Mouse (Mus musculus): Measurements from ENCODE around the gene Rab17.

Rab17 gene

DNA sequence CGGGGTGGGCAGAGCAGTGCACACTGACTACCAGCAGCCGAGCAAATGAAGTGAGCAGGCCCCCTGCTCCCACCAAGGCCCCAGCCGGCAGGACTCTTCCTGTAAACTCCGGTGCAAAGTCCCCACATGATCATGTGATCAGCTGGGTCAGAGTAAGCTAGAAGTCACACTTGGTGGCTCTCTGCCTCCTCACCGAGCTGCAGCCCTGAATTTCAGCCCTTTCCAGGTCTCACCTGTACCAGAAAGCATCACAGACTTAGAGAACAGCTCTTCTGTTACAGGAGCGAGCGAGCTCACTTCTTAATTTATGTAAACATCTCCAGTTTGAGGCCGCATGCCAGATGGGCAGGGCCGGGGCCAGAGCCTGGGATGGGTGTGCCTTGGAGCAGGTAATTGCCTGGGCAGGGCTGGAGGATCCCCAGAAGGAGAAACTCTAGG, at the start of gene Rab17:
Rab17 (minus strand) TSS at position 315 of the 438 bp plus-strand sequence.
- DNase-seq (ENCODE audit: low read depth, low spot score), result no peak

DNA sequence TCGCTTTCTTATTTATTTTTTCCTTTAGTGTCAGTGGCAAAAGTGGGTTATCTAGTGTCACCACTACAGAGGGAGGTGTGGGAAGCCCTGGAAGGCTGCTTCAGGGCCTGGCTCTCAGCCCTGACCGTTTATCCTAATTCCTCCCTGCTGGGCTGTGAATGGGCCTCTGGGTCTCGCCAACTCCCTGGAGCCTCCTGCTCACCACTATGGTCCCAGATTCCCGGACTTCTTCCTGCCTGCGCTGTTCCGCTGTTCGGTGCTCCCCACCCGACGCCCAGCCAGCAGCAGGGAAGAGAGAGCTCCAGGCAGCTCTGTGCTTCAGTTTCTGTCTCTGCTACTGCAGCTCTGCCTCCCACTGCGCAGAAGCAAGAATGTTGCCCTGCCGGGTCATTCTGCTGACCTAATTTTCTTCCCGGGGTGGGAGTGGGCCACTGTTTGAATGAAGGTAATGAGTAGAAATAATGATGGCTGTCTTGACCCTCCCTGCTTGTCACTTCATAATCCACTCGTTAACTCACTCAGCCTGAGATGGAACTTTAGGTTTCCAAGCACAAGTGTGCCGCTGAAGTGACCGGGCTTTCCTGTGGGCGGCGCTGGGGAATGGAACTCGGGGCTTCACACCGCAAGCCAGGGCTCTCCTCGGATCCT, 47.8 kb upstream of the Rab17 start:
- no peak for DNase-seq (ENCODE audit: low read depth, low spot score)

DNA sequence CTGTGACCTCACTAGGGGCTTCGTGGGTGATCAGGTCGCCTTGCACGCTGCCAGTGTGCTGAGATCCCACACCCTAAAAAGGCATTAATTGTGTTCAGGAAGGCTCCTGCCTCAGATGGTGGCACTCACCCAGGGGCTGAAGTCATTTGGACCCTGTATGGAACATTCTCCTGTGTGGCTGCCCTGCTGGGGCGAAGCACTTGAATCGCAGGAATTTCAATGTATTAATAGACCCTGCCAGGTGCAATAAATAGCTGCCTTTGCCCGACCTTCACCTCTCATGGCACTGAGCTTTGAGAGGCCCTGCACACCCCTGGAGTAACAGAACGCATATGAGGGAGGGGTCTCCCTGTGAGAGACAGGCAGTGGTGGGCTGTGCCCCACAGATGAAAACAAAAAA, 46.1 kb upstream of the Rab17 start:
- no peak for DNase-seq (ENCODE audit: low read depth, low spot score)

- DNase-seq (ENCODE audit: low read depth, low spot score), result no peak
Measured at GRCm38 (mm10) chr1:91013803-91014202, 44.3 kb upstream of the Rab17 start.

DNA sequence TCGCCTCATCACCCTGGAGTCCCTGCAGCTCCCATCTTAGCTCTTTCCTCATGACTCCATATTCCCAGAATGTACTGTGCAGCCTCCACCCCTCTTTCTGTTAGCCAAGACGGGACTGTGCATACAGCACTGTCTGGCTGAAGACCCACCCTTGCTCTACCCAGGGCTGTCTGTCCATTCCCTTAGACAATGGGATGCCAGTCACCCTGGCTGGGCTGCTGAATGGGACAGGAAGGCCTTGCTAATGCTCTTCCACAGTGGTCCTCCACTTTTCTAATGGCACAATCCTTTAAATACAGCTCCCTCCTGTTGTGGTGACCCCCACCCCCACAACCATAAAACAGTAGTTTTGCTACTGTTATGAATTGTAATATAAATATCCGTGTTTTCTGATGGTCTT, 41.9 kb upstream of the Rab17 start:
- no peak for DNase-seq (ENCODE audit: low read depth, low spot score)

- no peak for DNase-seq (ENCODE audit: low read depth, low spot score)
Measured at GRCm38 (mm10) chr1:91010716-91011115, 41.3 kb upstream of the Rab17 start.

- DNase-seq (ENCODE audit: low read depth, low spot score), result no peak
Measured at GRCm38 (mm10) chr1:91010216-91010615, 40.8 kb upstream of the Rab17 start.

DNA sequence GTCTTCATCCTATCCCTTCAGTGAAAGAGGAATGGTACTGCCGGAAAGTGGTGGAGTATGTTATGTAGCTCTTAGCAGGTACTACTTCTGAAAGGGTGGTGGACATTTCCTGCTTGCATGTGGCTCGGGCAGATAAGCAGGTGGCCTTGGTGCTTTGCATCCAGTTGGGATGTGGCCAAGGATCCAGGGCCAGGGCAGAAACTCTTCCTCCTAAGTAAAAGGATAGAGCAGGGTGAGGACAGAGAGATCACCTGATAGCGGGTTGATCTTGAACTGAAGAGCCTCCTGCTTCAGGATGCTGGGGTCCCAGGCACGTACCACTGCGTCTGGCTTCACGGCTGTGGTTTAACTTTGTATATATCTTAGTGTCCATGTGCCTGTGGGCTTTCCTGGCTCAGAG, 39.8 kb upstream of the Rab17 start:
- DNase-seq (ENCODE audit: low read depth, low spot score), result no peak

- no peak for DNase-seq (ENCODE audit: low read depth, low spot score)
Measured at GRCm38 (mm10) chr1:91008746-91009145, 39.3 kb upstream of the Rab17 start.

GRCm38 (mm10) chr1:91008147-91008682, 38.8 kb upstream of the Rab17 start:
- no peak for DNase-seq (ENCODE audit: low read depth, low spot score)

DNA sequence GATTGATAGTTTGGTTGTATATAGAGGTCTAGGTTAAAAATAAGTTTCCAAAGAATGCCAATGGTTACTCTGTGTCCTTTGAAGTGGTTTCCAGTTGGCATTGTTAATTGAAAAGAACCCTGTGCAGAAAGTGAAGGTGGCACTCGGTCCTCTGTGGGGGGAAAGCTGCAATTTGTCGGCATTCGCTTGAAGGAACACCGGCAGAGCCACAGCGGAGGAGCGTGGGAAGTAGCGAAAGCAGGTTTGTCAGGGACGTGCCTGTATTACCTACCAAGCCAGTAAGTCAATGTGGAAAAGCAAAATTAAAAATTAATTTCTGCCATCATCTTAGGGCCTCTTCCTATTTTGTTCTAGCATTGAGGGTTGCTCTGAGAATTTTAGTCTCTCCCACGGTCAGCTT, 37.2 kb upstream of the Rab17 start:
- DNase-seq (ENCODE audit: low read depth, low spot score), result no peak

GRCm38 (mm10) chr1:91006037-91006436, 36.6 kb upstream of the Rab17 start:
- DNase-seq (ENCODE audit: low read depth, low spot score), result no peak

GRCm38 (mm10) chr1:91003522-91004253, 34.2 kb upstream of the Rab17 start:
- no peak for DNase-seq (ENCODE audit: low read depth, low spot score)

DNA sequence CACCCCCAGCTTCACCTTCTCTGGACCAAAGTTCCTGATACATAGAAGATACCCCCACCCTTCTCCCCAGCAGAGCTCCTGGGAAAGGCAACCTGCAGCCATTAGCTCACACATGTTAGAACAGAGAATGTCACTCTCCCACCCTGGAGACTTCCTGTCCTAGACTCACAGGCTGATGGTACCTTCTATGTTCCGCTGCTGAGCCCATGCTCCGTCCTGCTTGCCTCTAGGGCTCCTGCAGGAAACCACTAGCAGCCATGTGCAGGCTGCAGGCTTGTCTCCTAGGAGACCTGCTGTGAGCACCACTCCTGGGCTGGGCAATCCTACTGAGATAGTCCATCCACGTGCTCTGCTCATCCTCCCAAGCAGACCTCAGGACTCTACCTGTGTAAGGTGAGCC, 33.2 kb upstream of the Rab17 start:
- no peak for DNase-seq (ENCODE audit: low read depth, low spot score)

GRCm38 (mm10) chr1:91001871-91002539, 32.5 kb upstream of the Rab17 start:
- DNase-seq (ENCODE audit: low read depth, low spot score), result no peak

DNA sequence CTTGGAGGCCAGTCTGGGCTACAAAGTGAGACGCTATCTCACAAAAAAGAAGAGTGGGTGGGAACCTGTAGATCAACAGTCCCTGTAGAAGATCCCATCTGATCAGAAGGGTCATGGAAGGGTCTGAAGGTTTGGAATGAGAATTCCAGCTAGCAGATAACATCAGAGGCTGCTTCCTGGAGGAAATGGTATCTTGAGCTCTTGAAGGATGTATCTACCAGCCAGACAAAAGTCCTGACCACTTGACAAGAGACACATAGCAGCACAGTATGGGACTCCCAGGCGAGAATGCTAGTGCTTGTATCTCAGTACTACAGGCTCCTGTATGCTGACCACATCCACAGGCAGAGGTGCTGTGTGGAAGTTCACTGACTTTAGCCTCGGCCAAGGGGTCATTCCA, 31.6 kb upstream of the Rab17 start:
- no peak for DNase-seq (ENCODE audit: low read depth, low spot score)

GRCm38 (mm10) chr1:90999911-91000601, 30.6 kb upstream of the Rab17 start:
- no peak for DNase-seq (ENCODE audit: low read depth, low spot score)

GRCm38 (mm10) chr1:90998891-90999611, 29.6 kb upstream of the Rab17 start:
- DNase-seq (ENCODE audit: low read depth, low spot score), result no peak

- DNase-seq (ENCODE audit: low read depth, low spot score), result no peak
Measured at GRCm38 (mm10) chr1:90998268-90998890, 28.9 kb upstream of the Rab17 start, which contains the start of gene Lrrfip1. Lrrfip1 (plus strand) TSS chr1:90998737.

DNA sequence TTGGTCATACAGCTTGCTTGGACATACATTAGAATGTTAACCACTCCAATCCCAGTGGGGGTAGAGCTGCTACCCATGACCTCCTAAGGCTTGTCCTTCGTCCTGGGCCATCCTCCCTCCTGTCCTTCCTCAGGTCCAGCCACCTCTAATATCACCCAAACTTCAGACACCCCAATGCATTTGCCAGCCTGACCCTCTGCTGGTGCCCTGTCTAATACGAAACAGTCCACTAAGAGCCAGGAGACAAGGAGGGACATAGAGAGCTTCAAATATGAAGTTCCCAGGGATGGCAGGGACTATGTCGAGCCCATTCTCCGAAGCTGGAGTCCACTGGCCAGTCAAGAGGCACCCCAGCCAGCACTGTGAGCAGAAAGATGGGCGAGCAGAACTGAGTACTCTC, 28.2 kb upstream of the Rab17 start:
- no peak for DNase-seq (ENCODE audit: low read depth, low spot score)

DNA sequence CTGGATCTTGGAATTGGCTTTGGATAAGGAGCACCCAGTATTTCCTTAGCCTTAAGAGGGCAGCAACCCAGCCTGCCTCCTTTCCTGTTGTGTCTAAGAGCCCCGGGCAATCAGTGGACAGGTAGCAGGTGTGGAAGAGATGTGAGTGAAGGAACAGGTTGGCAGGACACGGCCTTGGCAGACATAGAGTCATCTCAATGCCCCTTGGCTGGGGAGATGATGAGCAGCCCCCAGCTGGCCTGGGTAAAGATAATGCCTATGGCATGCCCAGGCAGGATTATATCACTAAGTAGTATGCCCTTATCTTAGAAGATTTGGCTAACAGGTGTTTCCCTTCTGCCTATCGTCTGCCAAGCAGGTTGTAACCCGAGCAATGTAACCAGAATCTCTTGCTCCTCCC, 27.7 kb upstream of the Rab17 start:
- DNase-seq (ENCODE audit: low read depth, low spot score), result no peak

All from WW6 (cell line).